Mouse (Mus musculus) spleen, postnatal 10 days (tissue): ENCODE measurements at regions not wholly inside any gene's neighbourhood (a gene's known extent, or its start where the extent isn't known, plus 50 kb on each side); places are given as distances from the start of the nearest gene placed in this dataset.

ENCODE experiments used
- DNase-seq, 2 experiments: peaks; one replicate each; pipeline ENCODE4 v3.0.0; 2021 to 2022; ENCODE audit warnings: low spot score in 2 of 2

DNA sequence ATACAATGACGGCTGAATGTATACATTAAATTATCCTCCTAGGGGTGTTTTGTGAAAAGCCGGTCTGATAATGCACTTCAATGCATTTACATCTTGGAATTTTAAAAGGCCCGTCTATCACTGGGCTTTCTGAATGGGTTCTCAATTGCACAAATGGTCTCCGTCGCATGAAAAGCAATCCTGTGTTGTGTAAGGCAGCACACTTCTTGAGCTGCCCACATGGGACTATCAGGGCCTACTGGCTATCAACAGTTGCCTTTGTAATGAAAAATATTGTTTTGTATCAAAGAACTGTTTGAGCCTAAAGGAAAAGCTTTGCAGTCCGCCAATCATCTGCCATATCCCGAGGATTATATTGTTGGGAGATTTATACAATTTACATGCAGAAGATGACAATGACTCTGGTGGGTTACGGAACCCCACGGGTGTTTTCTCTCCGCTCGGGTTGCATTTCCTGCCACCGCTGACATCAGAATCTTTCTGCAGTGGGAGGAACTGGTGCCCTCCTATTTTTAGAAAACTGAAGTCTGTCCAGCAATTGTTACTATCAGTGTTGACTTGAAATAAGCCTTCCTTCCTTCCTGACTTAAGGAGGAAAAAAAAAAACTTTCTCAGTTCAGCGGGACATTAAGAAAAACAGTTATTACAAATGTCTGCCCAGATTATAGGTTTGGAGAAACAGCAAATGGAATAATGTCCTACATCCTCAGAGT, 118.7 kb downstream of the Tmem26 start:
- no peak for DNase-seq

DNA sequence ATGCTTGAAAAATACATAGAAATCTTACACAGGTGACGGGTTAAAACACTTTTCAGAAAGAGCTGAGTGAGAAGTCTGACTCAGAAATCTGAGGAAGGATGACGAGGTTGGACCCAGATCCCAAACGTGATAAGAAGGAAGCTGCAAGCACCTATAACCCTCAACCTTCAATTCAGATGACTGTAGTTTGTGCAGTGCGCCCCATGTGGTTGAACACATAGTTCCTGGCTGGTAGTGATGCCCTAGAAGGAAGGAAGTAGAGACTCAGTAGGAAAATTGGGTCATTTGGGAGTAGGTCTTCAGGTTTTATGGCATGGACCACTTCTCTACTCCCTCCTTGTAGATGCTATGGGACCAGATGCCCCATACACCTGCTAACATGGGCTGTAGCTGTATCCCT, 120.6 kb downstream of the Tmem26 start:
- DNase-seq: peak in 1 of 2 experiments; percentile 20

DNA sequence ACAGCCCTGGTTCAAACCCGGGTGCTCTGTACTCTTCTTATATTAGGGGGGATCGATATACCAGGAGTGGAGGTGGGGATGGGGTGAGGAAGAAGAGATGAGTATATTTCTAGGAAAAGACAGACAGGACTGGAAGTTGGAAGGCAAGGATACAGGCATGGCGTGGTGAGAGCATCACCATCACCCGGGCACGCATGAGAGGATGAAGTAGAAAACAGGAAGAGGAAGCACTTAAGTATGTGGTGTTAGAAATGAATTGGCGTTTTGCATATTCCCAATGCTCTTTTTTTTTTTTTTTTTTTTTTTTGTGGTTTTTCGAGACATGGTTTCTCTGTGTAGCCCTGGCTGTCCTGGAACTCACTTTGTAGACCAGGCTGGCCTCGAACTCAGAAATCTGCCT, 121.2 kb downstream of the Tmem26 start:
- DNase-seq: no peak

DNA sequence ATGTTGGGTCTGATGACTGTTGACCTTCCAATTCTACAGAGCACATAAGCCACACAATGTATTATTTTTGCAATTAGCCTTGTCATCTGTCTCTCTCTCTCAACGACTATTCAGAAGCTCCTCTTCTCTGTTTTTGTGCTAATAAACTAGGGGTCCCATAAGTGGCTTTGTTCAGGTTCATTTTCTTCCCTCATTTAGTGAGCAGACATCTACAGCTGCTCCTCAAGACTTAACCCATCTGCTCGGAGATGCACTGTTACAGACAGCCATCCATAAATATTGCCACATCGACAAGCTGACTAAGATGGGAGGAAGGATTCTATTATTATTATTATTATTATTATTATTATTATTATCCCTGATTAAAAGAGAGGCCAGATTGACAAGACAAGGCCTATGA, 127.7 kb downstream of the Tmem26 start:
- DNase-seq: no peak

DNA sequence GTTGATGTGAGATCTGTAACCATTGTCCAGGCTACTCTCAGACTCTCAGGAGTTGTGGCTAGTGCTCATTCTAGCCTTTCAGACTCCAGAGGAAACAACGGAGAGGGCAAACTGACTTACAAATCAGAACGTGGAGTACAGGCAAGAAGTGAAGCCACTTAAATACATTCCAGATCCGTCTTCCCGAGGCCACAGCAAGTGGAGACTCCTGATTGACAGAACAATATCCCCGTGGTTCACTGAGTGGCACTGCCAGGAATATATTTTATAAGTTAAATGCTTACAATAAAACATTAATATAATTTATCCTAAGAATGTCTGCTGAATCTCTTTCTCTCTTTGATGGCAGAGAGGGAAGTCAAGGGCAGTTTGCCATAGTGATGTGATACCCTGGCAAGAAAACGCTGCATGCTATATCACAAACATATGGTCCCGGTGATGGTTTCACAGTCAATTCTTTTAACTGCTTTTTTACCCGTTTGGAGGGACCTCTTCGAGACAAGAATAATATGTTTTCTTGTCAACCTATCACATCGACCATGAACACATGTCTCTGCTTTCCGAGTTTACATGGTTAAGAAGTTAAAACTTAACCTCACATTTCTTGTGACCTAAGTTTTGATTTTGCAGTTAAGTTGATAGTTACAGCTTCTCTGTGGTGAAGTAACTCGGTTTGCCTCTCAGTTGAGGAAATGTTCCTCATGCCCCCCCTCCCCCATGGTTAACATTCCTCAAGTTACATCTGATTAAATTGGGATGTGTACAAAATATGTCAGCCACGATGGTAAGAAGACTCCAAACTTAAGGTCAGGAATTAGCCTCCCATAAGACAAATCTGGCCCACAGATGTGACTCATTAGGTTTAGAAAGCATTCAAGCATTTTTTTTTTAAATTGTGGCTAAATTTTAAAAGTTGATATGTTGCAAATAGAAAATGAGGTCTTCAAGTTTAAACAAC, 132.8 kb downstream of the Tmem26 start:
- DNase-seq: no peak

DNA sequence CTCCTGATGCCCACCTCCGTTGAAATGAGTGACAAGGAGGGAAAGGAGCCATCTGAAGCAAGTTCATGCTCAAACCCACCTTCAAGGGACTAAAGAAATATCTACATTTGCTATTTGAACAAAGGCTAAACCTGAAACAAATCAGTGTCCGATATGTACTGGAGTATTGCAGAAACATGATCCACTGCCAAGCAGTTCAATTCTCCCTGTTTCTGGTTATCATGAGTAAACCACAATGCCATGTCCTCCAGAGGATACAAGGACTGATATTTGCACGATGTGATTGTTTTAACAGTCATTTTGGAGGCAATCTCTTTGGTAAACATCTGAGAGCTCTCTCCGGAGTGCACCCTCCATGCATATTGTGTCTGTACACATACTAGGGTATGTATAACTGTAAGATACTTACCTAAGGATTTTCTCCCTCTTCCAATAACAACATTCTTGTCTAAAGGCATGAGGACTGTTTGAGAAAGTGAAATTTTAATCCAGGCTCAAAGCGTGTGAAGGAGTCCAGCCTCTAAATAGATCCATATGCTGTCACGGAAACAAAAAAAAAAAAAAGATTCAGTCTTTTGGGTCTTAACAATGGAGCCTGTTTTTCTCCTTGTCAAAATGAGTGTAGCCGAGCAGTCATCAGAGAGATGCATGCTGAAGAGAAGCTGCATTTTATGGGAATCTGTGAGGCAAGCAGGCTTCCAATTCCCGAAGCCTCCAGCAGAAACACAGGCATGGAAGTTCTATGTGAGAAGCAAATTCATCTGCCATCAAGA, 141.3 kb downstream of the Tmem26 start:
- DNase-seq: no peak

DNA sequence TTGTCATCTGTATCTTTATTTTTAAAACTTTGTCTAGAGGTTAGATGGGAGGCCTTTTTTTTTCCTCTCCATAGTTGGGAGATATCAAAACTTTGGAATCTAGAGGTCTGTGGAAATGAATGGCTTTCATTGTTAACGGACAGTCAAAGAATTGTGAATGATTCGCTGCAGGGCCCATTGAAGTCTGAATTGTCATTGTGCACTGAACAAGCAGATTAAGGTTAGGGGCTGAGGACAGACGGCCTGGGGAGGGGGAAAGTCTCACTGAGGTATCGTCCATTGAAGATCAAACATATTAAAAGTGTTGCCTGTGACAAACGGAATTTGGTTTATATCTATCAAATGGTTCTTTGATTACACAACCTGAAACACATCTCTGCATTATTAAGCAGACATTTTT, 142.3 kb downstream of the Tmem26 start:
- DNase-seq: no peak

DNA sequence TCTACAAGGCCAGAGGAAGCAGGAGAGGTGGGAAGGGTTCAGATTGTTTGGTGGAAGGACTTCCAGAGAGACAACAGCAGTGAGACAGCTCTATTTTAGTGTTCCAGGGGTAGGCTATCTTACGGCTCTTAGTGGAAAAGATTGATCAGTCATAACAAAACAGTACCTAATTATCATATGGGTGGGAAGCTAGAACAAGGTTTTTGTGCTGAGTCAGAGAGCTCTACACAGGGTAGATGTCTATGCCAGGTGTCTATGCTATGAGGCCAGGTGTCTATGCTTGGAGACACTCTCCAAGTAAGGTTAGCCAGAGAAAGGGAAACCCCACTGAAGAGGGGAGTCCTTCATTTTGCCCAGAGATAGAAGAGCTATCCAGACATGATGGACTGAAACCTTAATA, 143.9 kb downstream of the Tmem26 start:
- no peak for DNase-seq

DNA sequence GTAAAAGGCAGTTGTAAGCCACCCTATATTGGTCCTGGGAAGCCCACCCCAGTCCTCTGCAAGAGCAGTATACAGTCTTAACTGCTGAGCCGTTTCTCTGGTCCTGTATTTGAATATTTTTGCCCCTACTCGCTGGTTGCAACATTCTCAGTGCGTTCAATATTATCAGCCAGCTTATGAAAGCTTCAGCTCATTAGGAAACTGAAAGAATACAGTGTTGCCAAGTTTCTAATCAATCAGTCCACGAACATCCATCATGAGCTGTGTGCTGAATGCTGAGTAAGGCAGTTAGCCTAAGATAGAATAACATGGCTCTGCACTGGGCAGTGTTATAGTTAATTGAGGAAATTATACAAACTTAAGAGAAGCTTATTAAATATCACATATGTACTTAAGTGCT, 148.7 kb downstream of the Tmem26 start:
- no peak for DNase-seq

DNA sequence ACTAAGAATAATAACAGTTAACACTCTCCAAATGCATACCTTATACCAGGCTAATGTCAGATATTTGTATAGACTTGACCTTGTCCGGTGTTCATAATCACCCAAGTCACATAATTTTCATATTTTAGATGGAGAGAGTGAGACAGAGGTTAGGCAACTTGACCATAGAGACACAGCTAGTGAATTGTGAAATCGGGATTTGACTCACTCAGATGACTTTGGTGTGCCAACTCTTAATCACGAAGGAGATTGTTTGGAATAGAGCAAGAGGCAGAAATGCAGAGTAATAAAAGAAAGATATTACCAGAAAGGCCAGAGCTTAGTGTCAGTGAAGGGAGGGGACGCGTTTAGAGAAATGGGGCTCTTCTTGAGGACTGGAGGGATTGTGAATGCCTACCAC, 152.2 kb downstream of the Tmem26 start:
- DNase-seq: no peak

DNA sequence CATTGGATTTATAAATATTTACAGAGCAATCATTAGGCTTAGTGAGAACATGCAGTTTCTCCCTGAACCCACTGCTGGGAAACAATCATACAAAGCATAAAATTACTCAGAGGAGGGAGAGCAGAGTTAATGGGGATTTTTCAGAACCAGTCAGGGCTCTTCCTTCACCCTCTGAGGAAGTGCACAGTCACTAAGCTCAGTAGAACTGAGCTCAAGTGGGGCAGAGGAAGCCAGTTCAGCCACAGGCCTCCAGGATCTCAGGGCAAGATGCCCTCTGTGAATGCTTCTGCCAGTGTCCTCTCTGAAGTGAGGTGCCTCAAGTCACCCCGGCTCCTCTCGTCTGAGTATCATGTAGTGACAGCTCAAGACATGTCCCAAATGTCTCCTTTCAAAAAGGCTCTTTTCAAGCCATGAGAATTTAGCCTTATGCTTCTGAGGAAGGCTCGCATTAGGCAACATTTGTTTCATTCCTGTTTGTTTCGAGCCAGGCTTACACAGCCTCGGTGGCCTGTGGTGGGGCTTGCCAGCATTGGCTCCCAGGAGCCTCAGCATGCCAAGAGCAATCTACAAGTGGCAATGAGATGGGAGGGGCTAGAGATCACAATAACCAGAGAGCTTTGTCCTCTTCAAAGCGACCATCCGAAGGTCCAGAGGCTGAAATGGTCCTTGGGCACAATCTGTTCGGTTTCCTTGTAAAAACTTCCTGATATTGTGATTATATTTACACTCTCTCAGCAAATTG, 169.8 kb downstream of the Tmem26 start:
- DNase-seq: no peak

DNA sequence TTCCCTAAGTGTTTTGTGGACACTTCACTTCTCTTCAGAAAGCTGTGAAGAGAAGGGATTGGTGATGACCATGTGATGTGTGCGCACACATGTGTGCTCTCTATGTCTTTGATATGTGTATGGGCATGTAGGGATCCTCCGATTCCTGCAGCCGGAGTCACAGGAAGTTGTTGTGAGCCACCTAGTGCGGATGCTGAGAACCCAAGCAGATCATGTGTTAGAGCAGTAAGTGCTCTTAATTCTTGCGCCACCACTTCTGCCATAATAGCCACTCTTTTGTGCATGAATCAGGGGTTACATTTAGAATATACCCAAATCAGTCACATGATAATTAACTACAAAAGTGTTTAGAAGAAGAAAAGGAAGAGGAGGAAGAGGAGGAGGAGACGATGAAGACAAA, 170.7 kb downstream of the Tmem26 start:
- DNase-seq: no peak

DNA sequence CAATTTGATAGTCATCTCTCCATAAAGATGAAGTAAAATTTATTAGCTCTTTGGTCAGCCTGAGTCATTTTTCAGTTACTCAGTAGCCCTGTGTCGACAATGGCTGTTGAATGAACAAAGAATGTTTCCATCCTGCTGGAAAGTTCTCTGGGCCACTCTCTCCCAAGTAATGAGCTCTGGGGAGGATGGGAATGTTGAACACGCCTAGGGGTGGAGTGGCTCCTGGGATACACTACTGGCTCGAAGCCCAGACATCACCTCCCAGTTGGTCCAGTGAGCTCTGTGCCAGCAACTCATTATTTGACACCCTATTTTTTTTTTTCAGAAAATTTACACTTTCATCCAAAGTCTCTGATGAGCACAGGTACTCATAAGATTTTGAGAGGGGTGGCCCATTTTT, 174.1 kb downstream of the Tmem26 start:
- no peak for DNase-seq

DNA sequence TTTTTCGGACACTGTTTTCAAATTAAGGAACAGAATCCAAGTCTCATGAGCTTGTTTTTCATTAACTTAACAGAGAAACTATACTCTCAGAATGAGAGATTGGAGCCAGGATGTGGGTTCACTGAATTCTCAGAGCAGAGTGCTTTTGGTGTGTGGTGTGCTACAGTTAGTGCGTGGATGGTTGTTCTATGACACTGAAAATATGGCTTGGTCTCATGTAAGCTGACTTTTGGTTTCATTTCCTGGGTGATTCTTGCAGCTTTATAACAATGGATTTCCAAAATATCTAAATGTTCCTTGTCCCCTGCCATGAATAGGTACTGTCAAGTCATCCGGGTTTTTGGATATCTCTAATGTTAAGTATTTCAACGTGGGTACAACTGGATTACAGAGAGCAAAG, 177.7 kb downstream of the Tmem26 start:
- DNase-seq: no peak

DNA sequence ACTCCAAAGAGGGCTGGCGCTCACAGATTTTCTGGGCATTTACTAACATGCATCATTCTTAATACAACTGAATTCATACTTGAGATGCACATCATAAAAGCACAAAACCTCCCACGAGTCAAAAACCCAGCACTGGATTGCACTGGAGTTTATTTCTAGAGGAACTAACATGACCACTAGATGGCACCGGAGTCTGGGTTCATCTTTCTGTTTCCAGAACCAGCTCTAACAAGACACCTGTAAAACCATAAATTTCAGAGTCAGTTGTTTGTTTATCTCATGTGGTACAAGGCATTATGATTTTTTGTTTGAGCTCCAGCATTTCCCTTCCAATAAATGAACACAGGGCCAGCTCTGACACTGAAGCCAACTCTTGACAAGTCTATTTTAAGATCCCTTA, 179.2 kb downstream of the Tmem26 start:
- DNase-seq: peak in 1 of 2 experiments; percentile 36

DNA sequence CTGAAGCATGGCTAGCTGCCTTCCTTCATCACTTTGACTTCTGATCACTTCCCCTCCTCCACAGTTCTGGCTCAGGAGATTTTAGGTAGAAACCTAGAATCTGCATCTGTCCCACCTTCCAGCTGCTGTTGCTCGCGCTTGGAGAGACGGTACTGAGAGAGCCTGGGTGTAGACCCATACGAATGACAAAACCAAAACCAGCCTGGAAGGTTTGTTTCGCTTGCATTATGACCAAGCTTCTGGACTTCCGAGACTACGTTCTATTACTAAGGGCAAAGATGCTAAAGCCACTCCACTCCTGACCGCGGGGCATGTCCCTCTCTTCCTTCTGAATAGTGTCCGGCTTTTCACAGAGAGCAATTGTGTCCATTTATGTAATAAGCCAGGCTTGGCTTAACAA, 180.9 kb downstream of the Tmem26 start:
- DNase-seq: no peak

DNA sequence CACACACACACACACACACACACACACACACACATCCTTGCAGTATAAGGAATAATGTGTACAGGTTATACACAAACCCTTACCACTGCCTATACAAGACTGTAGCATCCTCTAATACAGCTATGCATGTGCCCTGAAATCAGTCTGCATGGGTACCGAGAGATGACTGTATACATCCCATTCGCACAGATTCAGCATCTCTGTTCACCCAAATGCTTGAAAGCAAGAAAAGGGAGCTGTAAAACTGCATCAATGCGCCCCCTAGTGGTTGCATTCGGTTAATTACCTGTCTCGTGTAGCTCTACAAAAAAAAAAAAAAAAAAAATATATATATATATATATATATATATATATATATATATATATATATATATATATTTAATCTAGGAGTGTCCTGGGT, 184.8 kb downstream of the Tmem26 start:
- peak; percentile 13 to 74 for DNase-seq

DNA sequence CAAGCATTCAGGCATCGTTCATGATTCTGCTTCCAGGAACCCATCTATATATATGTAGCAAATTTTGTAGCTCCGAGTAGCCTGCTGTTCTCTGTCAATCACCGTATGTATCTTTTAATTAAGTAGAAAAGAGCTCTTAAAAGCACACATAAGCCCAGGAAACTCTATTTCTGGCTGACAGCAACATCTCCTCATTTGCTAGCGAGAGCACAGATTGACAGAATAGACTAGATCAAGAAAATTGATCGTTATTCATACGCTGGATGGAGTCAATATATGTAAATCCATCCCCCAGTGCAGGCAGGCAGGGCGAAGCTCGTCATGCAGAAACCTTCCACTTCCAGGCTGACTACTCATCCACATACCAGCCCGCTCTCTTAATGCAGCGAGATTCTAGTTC, 185.6 kb downstream of the Tmem26 start:
- no peak for DNase-seq

DNA sequence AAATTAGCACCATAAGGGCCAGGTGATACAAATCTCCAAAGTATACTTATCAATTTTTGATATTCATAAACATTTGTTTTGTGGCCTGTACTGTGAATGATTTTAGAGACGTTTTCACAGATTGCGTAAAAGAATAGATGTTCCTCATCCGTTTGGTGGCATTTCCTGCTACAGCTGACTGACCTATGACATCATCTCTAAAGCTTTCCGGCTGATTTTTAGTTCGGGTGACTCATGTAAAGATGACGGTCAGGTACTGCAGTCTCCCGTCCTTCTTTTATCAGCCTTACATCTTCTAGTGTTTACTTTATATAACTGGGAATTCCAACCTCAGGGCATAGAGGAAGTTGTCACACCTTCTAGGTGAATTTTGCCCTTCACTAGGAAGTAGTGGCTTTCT, 192.7 kb downstream of the Tmem26 start:
- no peak for DNase-seq

DNA sequence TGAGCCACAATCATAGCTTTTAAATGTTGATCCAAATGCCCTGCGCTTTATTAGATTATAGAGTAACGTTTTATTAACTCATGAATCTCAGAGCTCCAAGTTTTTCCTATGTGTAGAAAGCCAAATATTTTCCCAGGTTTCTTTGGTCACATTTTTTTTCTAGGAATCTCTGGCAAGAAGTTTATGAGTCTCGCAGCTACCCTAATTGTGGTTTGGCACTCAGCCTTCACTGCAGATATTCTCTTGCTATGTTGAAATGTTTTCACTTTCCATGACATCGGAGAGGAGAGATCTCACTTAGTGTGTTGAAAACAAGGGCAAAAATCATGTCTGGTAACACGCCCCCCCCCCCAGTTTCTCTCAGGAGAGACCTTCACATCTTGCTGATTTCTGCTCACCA, 212.4 kb downstream of the Tmem26 start:
- DNase-seq: no peak

DNA sequence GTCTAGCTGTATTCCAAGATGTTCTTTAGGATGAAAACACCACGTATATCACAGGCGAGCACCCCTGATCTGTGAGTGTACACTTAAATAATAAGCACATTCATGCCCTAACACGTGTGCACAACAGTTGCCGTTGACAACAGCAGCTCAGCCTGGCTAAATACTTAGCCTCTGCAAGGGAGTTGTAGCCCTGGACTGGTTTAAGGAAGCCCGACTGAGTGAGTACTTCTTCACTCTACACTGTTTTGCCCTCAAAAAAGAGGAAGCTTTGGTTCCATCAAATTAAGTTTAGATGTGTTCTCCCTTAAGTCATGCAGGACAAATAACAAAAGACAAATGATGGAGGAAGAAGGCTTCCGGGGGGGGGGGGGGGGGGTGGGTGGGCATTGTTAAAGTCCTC, 208.0 kb upstream of the Rhobtb1 start:
- no peak for DNase-seq

DNA sequence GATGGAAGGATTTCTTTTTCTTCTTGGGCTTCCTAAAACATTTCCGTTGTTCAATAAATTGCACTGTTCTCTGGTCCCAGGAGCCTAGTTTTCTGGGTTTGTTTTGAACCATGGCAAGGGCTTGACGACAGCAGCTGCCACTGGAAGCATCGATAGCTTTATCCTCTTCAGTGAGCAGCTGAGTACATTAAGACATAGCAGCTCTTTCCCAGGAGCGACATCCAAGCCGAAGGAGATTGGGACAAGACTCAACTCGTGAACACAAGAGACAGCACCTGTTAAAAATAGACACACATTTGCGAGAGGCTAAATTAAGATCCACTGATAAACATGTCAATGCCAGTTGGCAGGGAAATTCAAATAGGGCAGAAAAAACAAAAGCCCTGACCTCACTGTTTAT, 194.7 kb upstream of the Rhobtb1 start:
- no peak for DNase-seq
